Mouse (Mus musculus): ENCODE measurements around the gene Myadml2. TPM values are rescaled to one million over a fixed set of nuclear protein-coding genes. Genes with fewer than 3 reads are reported as not detected.

The Myadml2 gene
- total RNA-seq, 2 experiments from 2014 or later: 7.3 to 8.2 TPM

GRCm38 (mm10) chr11:120612763-120613162, 35.2 kb downstream of the Myadml2 start:
- peak; percentile 47 to 54 for DNase-seq (ENCODE audit: low spot score in 2 of 2)

- DNase-seq (ENCODE audit: low spot score in 2 of 2): no peak
Observed at GRCm38 (mm10) chr11:120610477-120611046, 37.4 kb downstream of the Myadml2 start.

GRCm38 (mm10) chr11:120609250-120609649, 38.7 kb downstream of the Myadml2 start:
- no peak for DNase-seq (ENCODE audit: low spot score in 2 of 2)

- DNase-seq (ENCODE audit: low spot score in 2 of 2): no peak
Observed at GRCm38 (mm10) chr11:120608241-120609034, 39.5 kb downstream of the Myadml2 start, which contains the start of gene Npb. Npb (plus strand) TSS chr11:120608477.

- DNase-seq (ENCODE audit: low spot score in 2 of 2): no peak
Observed at GRCm38 (mm10) chr11:120606764-120607163, 41.2 kb downstream of the Myadml2 start.

GRCm38 (mm10) chr11:120605667-120606066, 42.3 kb downstream of the Myadml2 start:
- no peak for DNase-seq (ENCODE audit: low spot score in 2 of 2)

- no peak for DNase-seq (ENCODE audit: low spot score in 2 of 2)
Observed at GRCm38 (mm10) chr11:120603545-120603944, 44.4 kb downstream of the Myadml2 start.

- DNase-seq (ENCODE audit: low spot score in 2 of 2): no peak
Observed at GRCm38 (mm10) chr11:120600716-120601115, 47.2 kb downstream of the Myadml2 start.

- DNase-seq (ENCODE audit: low spot score in 2 of 2): no peak
Observed at GRCm38 (mm10) chr11:120598990-120599549, 48.9 kb downstream of the Myadml2 start.

GRCm38 (mm10) chr11:120598283-120598989, 49.5 kb downstream of the Myadml2 start, which contains the start of the genes Alyref and Anapc11:
Alyref (minus strand) TSS chr11:120598365.
Anapc11 (plus strand) TSS chr11:120598421.
- DNase-seq (ENCODE audit: low spot score in 2 of 2): peak; percentile 92 to 96

GRCm38 (mm10) chr11:120597240-120598235, 50.4 kb downstream of the Myadml2 start:
- DNase-seq (ENCODE audit: low spot score in 2 of 2): no peak

Small RNAs within 50 kb of the gene (microRNA-seq; reads per million reads assigned to microRNA genes)
- 3.6 to 4.0 reads per million in 2 experiments for gene Mir6936

Other genes with a start within 250 kb of the Myadml2 start
- gene Nploc4, start 210.4 kb downstream of the Myadml2 start, total RNA-seq (2021): 10 to 100 TPM; 65.2 TPM
- gene Tspan10, start 205.5 kb downstream of the Myadml2 start, total RNA-seq (2021): 1 to 10 TPM; 1.8 to 3.3 TPM
- under 1 TPM; 0.40 to 0.58 TPM for gene Pde6g, start 194.7 kb downstream of the Myadml2 start, total RNA-seq (2021)
- 10 to 100 TPM; 13.0 to 16.4 TPM for gene Oxld1, start 190.1 kb downstream of the Myadml2 start, total RNA-seq (2021)
- gene Ccdc137, start 190.0 kb downstream of the Myadml2 start, total RNA-seq (2021): 10 to 100 TPM; 26.4 to 29.1 TPM
- 10 to 100 TPM; 47.2 to 49.7 TPM for gene Arl16, start 180.6 kb downstream of the Myadml2 start, total RNA-seq (2021)
- 10 to 100 TPM; 64.4 to 74.4 TPM for gene Mrpl12, start 163.5 kb downstream of the Myadml2 start, total RNA-seq (2021)
- 10 to 100 TPM; 19.6 to 22.6 TPM for gene Slc25a10, start 156.3 kb downstream of the Myadml2 start, total RNA-seq (2021)
- gene Gcgr, start 117.5 kb downstream of the Myadml2 start, total RNA-seq (2021): under 1 TPM in 1 of 2 experiments, not detected in 1; 0.52 TPM
- gene Mcrip1, start 98.4 kb downstream of the Myadml2 start, total RNA-seq (2021): 10 to 100 TPM; 74.9 to 77.0 TPM
- not detected for gene Ppp1r27, start 97.0 kb downstream of the Myadml2 start, total RNA-seq (2021)
- gene P4hb, start 74.9 kb downstream of the Myadml2 start, total RNA-seq (2021): 100 to 1,000 TPM; 127 to 129 TPM
- gene Arhgdia, start 66.5 kb downstream of the Myadml2 start, total RNA-seq (2021): 100 to 1,000 TPM; 310 to 324 TPM
- 10 to 100 TPM; 60.8 to 62.9 TPM for gene Alyref, start 49.8 kb downstream of the Myadml2 start, total RNA-seq (2021)
- gene Anapc11, start 49.7 kb downstream of the Myadml2 start, total RNA-seq (2021): 10 to 100 TPM; 95.1 to 98.8 TPM
- gene Npb, start 39.7 kb downstream of the Myadml2 start, total RNA-seq (2021): 1 to 10 TPM in 1 of 2 experiments, not detected in 1; 1.3 TPM
- gene Pcyt2, start 30.2 kb downstream of the Myadml2 start, total RNA-seq (2021): 100 to 1,000 TPM; 124 to 136 TPM
- gene Sirt7, start 22.9 kb downstream of the Myadml2 start, total RNA-seq (2021): 10 to 100 TPM; 34.9 to 38.6 TPM
- 10 to 100 TPM; 86.8 to 94.3 TPM for gene Mafg, start 14.6 kb downstream of the Myadml2 start, total RNA-seq (2021)
- 1 to 10 TPM; 1.0 to 1.6 TPM for gene Pycr1, start 4.4 kb downstream of the Myadml2 start, total RNA-seq (2021)
- gene Notum, start 13.0 kb upstream of the Myadml2 start, total RNA-seq (2021): 1 to 10 TPM; 2.7 to 5.0 TPM
- 10 to 100 TPM; 51.1 to 57.7 TPM for gene Aspscr1, start 24.8 kb upstream of the Myadml2 start, total RNA-seq (2021)
- gene Cenpx, start 65.6 kb upstream of the Myadml2 start, total RNA-seq (2021): 10 to 100 TPM; 19.7 to 20.8 TPM
- gene Lrrc45, start 65.8 kb upstream of the Myadml2 start, total RNA-seq (2021): 10 to 100 TPM; 53.0 to 56.2 TPM
- gene Rac3, start 73.3 kb upstream of the Myadml2 start, total RNA-seq (2021): 10 to 100 TPM; 28.9 to 38.6 TPM
- 10 to 100 TPM in 1 of 2 experiments, 1 to 10 TPM in 1; 8.5 to 11.9 TPM for gene Dcxr, start 79.1 kb upstream of the Myadml2 start, total RNA-seq (2021)
- gene Cbr2, start 84.0 kb upstream of the Myadml2 start, total RNA-seq (2021): 1 to 10 TPM; 1.7 to 2.9 TPM
- gene Hmga1b, start 114.6 kb upstream of the Myadml2 start, total RNA-seq (2021): 10 to 100 TPM; 31.4 to 50.3 TPM
- gene Rfng, start 136.0 kb upstream of the Myadml2 start, total RNA-seq (2021): 10 to 100 TPM; 53.1 to 56.6 TPM
- gene Gps1, start 136.1 kb upstream of the Myadml2 start, total RNA-seq (2021): 100 to 1,000 TPM; 148 to 152 TPM
- gene Dus1l, start 148.2 kb upstream of the Myadml2 start, total RNA-seq (2021): 10 to 100 TPM; 40.2 to 44.9 TPM
- 100 to 1,000 TPM; 159 to 179 TPM for gene Fasn, start 176.4 kb upstream of the Myadml2 start, total RNA-seq (2021)

Measured in left cerebral cortex, adult 18-20 months (tissue).